Mouse (Mus musculus): ENCODE results near the gene Ly75.

Ly75 gene

DNA sequence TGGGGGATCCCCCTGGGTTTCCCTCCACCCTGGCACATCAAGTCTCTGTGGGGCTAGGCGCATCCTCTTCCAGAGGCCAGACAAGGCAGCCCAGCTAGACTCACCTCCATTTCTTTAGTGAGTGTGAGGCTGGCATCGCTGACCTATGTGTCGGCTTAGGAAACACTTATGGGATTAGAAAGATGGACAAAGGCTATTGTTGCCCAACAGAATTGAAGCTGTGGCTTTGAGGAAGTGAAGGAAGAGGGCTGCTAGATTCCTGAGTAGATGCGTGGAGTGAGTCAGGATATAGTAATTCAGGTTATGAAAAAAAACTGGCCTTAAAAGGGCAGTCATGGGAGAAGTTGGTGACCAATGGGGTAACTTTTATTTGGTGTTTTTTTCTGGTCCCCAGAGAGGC lies 13.6 kb downstream of the Ly75 start:
- no peak for DNase-seq

DNA sequence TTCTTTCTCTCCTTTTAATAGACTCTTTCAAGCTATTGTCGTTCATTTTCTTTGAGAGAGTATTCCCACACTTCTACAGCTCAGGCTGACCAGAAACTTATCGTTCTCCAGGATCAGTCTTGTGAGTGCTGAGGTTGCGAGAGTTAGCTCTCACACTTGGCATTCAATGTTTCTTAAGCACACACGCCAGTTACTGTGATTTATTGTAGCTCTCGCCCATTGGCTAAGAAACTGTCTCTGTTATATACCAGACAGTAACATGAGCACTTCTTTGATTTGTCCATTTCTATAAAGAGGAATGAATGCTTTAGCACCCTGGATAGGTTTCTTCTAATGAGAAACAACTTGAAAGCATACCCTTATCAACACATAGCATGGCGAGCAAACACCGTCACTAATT lies 15.2 kb downstream of the Ly75 start:
- DNase-seq: no peak

DNA sequence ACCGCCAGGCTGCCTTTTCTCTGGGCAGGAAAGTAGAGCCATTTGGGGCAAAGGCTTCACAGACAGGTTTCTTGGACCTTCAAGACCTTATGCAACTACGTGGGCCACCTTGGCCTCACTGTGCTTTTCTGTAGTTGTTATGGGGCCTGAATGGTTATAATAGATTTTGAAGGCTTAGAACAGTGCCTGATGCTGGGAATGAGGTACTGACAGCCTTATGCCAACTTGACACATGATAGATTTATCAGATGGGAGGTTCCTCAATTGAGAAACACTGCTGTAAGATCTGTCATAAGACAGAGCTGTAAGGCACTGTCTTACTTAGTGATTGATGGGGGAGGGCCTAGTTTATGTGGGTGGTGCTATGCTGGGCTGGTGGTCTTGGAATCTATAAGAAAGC lies 15.9 kb downstream of the Ly75 start:
- DNase-seq: no peak

DNA sequence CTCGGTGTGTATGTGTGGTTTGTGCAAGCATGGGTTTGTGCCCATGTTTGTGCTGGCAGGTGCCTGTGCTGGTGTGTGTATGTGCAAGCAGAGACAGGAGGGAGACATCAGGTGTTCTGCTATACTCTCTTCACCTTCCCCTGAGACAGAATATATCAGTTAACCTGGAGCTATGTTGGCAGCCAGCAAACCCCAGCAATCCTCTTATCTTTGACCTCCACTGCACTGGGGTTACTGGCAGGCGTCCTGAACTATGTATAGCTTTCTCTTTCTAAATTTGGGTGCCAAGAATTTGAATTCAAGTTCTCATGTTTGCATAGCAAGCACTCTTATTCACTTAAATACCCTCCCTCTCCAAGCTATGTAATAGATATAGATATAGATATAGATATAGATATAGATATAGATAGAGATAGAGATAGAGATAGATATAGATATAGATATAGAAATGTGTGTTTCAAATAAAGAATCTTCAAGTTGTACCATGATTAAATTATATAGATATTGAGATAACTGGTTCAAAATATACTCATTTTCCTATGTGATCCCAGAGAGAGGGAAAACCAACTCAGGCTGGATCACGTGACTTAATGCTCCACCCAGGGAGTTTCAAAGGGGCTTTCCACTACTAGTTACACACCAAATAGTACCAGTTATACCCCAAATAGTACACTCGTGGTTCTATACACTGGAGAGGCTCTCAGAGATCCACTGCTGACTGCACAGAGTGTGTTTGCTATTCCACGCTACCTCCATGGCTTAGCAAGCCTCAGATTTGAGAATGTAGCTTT lies 17.1 kb downstream of the Ly75 start:
- no peak for DNase-seq

DNA sequence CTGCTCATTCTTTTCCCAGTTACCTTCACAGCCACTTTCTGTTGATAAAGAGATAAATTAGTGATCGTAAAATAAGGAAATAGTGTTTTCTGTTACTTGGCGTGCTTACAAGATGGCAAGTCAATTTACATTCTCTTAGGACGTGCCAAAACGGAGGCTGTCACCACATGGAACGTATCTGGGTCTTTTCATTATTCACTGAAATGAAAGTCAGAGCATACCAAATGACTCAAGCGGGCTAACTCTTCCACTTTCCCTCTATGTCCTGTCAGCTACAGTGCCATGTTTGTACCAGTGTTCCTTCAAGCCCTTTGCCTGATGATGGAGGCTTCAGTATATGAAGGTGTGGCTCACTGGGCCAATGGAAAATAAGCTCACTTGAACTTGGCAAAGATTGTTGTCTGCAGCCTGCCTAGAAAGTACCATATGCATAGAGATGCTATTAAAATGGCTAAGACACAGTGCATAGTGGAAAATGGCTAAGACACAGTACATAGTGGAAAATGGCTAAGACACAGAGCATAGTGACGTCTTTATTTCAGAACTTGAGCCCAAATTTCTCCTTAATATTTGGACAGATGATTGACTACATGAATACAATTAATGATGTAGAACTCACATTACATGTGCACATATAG lies 17.8 kb downstream of the Ly75 start:
- no peak for DNase-seq

DNA sequence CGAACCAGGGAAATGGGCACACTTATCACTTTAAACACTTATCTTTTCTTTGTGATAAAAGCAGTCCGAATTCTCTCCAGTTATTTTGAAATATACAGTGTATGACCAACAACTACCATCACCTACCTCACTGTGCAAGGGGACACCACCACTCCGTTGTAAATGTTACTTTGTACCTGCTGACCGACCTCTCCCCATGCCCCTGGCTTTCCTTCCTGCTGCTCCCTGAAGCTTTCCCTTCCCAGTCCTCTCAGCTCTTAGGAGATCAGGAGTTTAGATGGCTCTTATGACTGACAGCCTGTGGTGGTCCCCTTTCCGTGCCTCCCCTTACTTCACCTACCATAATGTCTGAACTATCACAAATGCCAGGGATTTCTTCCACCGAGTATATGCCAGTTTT lies 21.0 kb downstream of the Ly75 start:
- no peak for DNase-seq

DNA sequence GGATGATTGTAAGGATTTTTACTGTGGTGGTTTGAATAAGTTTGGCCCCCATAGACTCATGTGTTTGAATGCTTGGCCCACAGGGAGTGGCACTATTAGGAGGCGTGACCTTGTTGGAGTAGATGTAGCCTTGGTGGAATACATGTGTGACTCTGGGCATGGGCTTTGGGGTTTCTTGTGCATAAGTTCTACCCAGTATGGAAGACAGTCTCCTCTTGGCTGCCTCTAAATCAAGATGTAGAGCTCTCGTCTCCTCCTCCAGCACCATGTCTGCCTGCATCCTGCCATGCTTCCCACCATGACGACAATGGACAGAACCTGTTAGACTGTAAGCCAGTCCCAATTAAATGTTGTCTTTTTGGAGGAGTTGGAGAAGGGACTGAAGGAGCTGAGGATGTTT lies 23.3 kb downstream of the Ly75 start:
- no peak for DNase-seq

DNA sequence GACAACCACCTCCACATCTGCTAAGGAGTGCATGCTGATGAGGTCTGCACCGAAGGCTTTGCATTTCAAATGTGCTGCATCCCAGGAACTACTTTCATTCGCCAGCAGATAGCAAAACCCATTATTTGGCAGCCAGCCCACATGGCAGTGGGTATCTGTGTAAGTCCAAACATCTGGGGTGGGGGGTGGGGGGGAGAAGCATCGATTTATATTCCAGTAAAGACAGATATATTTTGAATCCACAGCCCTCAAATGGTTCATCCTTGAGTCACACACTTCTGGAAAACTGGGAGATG lies 27.8 kb downstream of the Ly75 start:
- no peak for DNase-seq

DNA sequence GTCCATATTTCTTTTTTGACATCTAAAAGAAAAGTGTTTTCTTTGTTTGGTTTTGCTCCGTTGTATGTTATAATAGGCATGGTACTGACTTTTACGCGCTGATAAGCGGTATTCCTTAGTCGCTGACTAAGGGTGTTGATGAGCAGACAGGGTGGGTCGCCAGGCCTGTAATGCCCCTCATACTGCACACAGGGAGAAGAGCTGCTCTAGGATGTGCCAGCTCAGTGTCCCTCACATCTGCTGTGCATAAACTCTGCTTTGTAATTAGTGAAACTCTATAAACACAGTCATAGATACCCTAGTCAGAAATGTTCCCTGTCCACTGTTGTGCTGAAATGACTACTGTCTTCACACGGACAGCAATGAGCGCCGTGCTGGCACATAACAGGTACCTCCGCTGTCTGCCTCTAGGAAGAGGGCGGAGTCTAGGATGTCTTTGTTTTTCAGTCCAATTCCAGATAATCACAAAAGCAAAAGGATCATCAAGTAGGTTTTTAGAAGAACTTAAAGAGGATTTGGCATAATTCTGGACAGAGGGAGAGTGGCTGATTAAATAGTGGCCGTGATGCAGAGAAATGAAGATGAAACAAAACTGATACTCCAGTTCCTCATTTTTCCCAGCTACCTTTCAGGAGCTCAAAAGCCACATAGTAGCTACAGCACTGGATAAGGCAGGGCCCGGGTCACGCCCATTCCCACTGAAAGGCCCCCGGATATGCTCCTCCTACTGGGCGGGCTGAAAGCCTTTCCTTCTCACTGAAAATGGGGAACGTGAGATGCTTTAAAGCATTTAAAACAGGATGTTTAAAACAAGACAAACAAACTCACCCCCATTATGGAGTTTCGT lies 28.3 kb downstream of the Ly75 start:
- no peak for DNase-seq

DNA sequence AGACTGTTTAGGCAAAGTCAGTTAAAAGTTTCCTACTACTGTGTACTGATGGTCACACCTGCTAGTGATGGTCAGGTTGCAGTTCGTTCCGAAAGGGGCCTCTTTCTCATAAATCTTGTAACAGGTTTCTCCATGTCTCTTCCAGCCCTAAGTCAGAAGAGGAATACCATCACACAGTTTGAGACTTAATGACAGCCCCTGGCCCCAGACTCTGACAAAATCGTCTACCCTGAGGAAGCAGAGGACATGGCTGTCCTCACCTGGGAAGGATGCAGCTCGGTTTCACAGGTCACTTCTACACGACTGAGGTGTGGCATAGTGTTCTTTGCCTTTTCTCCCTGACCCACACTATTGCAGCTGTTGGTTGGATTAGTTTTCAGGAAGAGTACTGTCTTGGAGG lies 30.8 kb downstream of the Ly75 start:
- no peak for DNase-seq

DNA sequence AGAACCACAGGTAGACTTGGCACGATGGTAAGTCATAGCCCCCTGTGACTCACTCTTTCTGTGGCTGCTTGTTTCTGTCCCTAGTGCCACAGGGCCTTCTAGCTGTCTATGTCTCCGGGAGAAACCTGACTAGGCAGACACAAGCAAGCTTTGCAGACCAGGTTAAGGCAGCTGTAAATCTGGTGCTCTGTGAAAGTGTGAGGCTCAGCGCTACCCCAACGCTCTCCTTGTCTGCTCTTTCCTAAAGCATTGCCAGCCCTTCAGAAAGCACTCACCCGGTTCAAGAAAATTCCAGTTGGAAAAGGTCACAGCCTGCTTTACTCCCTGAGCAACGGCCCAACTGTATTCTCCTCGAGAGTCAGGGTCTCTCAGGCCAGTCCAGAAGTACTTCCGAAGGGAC lies 31.3 kb downstream of the Ly75 start:
- no peak for DNase-seq

DNA sequence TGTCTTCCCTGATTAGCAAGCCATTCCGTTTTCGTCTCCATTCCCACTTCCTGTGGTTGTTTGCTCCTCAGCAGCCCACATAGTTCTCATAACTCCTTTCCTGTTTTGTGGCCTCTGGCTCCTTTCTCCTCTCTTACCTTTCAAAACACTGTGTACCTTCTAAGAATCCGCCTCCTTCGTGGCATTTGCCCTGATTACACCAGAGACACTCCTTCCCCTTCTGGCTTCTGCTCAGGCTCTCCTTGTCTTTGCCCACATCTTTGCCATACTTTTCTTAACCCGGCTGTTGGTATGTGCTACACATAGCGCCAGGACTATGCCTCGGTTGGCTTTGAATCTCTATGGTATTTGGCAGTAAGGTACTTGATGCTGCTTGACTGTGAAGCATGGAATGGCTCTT lies 35.2 kb downstream of the Ly75 start:
- DNase-seq: no peak

DNA sequence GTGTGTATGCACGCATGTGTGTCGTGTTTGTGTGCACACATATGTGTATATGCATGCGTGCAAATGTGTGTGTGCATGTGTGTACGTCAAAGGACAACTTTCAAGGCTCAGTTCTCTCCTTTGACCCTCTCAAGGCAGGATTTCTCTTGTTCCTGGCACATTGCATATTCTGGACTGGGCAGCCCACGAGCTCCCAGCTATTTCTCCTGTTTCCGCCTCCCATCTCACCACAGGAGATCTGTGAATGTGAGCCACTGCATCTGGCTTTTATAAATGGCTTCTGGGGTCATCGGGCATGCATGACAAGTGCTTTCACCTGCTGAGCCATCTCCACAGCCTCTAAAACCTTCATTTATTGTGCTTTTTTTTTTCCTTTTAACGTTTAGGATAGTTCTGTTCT lies 36.6 kb downstream of the Ly75 start:
- DNase-seq: no peak

DNA sequence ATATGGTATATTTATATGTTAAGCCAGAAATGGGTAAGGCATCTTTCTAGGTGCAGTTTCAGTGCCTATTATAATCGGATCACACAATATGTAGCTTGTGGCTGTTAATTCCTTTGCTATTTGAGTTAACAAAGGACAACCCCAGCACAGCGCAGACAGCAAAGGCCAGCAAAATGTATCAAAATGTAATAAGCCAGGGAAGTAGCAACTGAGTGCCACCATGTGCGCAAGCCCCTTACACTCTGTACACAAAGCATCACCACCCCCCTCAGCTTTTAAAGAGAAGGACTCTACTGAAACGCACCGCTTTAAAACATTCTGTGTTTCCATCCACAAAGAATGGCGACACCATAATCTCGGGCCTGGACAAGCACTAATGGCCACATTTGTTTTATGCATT lies 37.4 kb downstream of the Ly75 start:
- no peak for DNase-seq

DNA sequence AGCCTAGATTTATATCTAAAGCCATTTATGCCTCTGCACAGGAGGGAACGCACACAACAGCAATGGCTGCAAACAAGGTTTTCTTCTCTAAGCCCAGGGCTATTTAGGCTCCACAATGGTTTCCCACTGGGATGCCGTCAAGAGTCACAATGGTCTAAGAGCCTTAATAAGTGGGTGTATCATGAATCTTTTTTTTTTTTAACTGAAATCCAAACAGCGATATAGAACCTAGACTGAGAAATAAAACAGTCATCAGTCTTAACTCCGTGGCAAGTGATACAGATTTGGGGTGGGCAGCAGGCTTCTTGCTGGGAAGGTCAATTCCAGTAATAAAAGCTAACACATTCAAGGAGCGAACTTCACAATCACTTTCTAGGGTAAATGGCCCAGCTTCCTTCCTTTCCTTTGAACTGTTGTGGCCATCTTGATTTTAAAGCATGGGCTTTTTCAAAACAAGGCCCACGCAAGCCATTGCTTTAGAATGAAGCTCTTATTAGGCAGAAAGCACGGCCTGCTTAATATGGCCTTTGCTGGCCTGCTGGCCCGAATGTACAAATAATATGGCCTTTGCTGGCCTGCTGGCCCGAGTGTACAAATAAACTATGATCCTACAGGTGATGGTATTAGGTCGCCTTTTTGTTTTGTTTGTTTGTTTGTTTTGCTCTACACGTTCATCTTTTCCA lies 39.4 kb downstream of the Ly75 start:
- no peak for DNase-seq

DNA sequence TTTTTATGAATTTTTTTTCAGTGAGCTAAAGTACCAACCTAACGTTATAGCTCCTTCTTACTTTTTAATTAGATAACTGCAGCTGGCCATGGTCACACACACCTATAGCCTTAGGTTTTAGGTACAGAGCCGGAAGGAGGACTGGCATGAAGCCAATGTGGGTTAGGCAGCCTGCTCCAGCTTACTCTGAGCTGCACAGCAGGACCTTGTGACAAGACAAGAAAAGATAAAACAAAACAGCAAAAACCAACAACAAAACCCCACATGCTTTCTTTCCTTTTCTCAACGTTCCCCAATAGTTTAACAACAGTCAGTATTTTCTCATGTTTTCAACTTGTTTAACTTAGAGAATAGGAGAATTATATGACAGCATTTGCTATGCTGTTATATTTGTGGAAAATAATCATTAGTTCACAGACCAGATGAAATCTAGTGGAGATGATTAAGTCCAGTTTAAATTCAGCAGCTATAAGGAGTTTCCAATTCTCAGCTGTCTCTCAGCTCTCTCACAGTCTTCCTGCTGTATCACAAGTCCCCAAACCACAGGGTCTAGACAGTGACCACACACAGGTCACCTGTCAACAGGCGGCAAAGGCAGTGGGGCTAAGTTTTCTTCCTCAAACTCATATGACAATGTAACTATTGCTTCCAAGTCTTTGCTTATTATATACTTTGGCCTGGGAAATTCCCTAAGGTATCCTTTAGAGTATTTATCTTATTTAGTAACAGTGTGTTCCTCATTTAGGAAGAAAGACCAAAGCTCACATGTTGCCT lies 40.8 kb downstream of the Ly75 start:
- no peak for DNase-seq

DNA sequence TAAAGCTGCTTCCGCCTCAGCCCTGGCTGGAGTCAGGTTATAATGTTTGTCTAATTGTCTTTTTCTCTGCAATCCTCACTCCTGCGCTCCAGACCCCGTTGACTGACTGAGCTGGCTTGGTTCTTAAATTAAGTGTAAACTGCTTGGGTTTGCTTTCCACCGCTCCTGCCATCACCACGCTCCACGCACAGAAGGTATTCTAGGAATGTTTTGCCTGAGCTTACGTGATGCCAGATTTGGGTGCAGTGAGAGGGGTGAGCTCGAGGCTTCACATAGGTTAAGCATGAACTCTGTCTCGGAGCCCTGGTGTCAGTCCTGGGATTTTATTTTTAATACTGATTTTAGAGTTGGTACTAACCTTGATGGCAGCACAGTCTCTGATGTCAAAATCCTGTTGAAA lies 45.2 kb downstream of the Ly75 start:
- no peak for DNase-seq

DNA sequence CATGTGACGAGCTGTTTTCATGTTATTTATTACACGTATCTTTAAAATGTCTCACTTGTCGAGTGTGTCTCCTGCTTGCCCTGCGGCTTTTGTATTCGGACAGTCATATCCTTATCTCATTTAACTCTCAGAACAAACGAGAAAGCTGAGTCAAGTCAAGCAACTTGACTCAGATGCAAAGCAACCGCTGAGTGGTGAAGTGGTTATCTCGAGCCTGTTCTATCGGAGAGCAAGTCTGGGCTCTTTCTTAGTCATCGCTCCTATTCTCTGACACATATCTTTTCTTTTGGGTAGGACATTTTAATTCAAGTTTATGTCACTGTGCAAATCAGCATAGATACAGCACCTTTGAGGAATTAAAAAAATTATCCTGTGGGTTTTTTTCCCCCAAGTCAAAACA lies 54.5 kb downstream of the Ly75 start:
- DNase-seq: no peak

DNA sequence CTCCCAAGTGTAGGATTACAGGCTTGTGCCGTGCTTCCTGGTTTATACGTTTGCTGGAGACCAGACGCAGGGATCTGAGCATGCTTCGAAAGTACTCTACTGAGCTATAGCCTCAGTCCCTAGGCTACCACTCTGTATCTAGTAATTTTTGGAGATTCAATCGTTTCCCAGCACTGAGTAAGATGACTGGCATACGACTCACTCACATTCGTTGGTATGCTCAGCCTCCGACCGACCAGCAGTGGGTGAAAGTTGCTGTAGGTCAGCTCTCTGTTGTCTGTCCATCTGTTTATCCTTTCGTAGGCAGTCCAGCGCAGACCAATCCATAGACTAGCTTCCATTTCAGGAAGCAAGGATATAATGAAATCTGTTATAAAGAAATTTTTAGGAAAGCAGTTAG lies 55.5 kb downstream of the Ly75 start:
- no peak for DNase-seq

DNA sequence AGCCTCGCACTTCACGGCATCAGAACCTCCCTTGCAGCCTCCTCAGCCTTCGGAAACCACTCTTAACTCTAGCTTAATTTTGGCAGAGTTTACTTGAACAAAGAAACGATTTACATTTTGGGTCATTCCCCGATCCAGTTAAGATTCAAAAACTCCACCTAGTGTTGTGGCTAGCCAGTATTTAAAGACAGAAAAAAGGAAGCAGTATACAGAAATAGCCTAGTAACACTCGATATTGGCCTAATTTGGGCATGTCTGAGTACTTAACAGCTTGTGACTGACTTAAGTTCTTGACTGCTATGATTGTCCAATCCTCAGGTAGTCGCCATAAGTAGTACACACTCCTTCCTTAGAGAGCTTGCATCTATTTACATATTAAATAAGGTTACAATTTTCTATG lies 56.2 kb downstream of the Ly75 start:
- no peak for DNase-seq

DNA sequence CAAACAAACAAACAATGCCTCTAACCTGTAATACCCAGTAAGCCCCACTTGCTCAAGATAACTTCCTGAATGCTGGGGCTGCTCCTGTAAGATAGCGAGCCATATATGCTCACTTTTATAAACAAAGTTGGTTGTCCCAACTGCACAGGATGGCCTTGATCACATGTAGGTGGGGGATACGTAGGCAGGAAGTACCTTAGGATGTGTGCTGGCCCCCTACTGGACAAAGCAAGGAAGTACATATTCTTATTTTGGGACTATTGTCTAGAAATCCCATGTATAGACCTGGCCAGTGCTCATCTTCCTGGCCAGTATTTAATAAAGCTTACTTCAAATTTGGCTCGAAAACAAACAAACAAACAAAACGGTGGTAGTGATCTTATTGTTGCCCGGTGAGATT lies 59.7 kb downstream of the Ly75 start:
- no peak for DNase-seq

DNA sequence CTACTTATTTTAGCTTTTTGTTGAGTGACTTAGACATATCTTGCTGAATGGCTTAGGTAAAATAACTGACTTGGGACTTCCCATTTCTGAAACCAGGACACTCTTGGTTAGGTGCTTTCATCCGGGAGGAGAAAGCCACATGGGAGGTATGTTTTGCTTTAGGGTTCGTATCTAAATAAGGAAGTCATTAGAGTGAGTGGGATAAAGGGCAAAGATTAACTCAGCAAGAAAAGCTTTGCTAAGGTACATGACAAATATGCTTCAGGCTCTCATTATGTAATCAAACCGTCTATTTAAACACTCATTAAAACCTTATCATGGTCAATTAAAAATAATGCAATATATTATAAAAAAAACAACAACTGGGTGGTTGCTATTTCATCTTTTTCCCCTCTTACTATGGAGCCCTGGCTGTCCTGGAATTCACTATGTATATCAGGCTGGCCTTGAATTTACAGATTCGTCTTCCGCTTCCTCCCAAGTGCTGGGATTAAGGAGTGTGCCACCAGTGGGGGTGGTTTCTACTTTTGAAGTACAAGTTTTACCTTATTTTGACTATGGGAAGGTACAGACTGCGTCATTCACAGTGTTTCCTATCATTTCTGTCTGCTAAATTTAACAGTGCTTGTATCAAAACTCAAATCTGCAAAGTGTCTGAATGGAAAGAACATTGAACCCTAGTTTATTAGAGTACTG lies 60.9 kb downstream of the Ly75 start:
- no peak for DNase-seq
